Mouse (Mus musculus) WW6 (cell line): Measurements from ENCODE around the gene Slc7a1.

Experiments
- DNase-seq: peaks from one replicate; pipeline ENCODE4 v3.0.0-alpha.2; 2013; ENCODE audit warnings: low read depth, low spot score

Gene Slc7a1

DNA sequence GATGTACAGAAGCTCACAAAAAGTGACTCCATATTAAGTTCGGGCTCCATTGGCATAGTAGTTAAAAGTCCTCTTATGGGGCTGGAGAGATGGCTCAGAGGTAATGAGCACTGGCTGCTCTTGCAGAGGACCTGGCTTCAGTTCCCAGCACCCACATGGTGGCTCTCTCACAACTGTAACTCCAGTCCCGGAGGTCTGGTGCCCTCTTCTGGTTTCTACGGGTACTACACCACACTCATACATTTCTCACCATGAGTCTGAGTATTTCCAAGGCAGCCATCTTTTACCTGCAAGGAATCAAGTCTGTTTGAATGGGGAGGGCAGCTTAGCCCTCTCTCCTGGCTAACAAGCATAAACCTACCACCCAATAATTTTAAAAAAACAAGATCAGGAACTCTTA lies 30.5 kb downstream of the Slc7a1 start:
- DNase-seq: no peak

DNA sequence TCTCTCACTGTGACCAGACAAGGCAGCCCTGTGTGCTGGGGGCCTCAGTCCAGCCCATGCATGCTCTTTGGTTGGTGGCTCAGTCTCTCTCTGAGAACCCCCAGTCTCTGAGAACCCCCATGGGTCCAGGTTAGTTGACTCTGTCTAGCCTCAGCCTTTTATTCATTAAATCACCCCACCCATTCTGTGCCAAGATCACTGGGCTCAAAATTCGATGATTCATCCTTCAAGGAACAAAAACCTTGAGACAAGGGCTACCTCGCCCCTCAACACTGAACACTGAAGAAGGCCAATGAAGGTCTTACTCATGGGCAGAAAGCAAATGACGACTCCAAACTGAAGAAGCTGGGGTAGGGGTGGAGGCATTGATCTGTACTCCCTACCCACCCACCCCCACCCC lies 31.9 kb downstream of the Slc7a1 start:
- DNase-seq: no peak

DNA sequence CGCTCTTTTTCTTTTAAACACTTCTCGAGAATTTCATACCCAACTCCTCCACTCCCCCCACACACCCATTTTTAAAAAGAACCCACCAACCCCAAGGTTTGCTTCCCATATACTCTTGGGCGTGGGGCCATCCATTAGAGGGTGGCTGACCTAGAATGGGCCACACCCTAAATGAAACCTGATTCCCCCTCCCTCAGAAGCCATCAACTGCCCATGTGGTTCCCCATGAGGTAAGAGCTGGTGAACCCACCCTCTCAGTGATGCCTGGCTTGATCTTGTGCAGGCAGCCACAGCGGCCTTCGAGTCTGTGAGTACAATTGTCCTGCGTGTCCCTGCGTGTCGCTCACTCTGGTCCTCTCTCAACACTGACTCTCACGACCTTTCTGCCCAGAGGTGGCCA lies 33.2 kb downstream of the Slc7a1 start:
- no peak for DNase-seq

DNA sequence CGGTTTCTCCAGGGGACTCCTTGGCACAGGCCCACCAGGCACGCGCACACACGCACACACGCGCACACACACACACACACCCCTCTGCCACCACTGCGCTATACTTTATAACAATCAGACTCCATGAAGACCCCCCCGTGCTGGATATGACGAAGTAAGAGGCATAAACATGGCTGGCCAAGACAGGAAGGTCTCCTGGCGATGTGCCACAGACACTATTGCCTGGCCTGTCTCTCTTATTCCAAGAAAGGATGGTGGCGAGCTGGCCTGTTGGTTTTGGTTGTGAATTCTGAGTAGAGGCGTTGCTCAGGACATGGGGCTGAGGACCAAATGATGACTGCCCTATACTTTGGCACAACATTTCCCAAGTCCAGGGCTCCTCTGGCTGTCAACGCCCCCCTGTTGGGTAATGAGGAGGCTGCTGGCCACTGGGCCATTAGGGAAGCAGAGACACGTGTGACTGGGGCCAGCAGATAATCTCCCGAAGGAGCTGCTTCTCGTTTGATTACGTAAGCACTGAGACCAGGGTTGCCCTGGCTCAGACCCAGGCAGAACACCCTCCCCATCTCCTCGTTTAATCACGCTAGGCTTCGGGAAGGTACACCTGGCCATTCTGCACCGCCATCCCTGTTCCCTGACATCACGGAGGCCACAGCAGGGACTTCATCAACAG lies 36.1 kb downstream of the Slc7a1 start:
- DNase-seq: no peak

DNA sequence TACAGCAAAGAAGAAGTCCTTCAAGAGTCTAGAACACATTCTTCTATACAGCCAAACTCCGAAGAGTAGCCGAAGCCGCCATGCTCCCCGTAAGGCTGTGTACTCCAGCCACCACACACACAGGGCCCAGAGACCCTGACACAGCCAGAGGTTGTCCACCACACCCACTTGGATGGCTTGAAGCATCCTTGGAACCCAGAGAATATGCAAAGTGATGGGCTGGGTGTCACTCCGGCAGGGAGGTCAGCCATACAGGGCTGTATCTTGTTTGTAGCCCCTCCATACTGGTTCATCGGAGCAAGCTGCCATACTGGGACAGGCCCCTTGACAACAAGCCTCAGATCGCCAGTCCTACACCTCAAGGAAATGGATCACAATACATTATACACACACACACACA lies 37.4 kb downstream of the Slc7a1 start:
- DNase-seq: no peak

DNA sequence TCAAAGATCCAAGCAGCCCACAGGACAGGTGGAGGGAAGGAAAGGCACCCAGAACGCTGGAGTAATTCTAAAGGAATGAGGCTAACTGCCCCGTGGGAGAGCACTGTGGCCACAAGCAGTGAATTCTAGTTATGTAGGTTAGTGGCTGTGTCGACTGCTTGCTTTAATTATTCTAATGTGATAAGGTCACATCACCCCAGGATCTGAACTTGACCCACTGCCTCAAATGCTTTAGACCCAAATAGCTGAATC lies 38.0 kb downstream of the Slc7a1 start:
- DNase-seq: no peak

DNA sequence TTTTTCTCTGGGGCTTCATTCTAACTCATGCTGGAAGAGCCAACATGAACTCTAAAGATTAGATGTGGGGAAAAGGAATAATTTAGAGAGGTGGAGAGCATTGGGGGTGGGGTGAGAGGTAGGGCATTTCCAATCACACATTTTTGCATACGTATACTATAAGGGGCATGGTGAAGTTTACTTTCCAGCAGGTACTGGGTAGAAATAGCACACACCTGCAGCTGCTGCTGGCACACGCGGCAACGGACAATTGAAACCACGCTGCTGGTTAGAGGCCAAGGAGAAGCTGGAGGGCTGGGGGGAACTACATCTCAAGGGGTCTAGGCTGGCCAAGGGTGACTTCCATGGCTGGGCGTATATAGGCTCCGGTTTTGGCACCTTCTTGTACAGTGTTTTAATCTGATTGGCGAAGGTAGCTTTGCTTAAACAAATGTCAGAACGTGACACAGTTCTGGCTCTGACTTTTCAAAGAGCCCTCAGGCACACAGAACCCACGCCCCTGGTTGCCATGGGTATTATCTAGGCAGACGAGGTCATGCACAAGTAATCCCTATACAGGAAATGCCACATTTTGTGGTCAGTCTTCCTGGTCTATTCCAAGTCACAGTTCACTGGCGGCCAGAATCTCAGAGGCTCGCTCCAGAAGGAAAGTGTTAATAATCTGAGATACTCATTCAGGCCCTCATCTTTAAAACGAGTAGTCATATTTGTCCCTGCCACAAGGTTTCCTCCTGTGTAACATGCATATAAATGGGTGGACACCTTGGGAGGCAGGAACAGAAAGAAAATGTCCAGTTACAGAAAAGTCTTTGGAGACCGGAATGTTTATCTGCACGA lies 38.6 kb downstream of the Slc7a1 start:
- DNase-seq: no peak

DNA sequence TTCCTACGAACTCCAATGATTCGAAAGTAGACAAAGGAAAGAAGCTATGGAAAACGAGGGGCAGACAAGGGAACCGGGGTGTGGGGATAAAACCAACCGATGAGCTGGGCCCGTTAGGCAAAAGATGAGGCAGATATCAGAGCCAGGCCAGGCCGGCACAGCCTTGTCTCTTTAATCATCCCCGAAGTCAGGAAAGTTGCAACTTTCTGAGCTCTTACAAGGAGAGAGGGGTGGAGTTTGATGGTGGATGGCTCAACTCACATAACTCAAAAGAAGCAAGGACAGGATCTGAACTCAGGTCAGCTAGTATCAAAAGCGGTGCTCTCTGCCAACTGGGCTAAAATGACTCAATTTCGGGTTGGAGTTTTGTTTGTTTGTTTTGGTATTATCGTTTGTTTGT lies 40.6 kb downstream of the Slc7a1 start:
- no peak for DNase-seq

DNA sequence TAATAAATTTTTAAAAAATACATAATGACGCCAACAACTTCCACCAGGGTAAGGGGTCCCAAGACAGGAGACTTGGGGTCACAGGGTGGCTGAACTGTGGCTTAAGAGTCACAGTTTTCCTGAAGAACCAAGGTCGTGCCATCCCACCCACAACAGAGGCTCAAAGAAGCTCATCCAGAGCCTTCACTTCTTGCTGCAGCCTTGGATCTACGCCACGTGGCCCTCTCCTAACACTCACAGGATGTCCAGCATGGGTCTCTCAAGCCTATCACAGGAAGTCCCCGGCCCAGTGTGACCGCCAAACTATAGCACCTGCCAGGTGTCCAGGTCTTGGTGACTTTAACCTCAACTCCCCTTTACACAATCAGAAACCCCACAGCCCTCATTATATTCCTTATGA lies 42.5 kb downstream of the Slc7a1 start:
- no peak for DNase-seq

DNA sequence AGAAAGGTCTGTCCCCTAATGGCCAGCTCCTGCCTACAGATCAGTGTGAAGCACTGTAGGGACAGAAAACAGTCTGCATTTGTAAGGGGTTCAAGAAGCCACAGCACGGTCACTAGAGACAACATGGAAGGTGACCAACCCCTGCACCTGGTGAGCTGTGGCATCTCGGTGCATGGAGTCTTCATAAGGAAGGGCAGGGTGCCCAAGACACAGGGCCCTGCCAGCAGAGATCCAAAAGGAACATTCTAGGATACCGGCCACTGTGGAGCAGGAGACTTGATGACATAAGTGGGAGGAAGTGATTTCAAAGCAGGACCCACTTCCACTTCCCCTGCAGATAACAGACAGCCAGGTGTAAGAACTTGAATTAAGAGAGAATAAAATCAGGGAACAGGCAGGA lies 43.9 kb downstream of the Slc7a1 start:
- no peak for DNase-seq

DNA sequence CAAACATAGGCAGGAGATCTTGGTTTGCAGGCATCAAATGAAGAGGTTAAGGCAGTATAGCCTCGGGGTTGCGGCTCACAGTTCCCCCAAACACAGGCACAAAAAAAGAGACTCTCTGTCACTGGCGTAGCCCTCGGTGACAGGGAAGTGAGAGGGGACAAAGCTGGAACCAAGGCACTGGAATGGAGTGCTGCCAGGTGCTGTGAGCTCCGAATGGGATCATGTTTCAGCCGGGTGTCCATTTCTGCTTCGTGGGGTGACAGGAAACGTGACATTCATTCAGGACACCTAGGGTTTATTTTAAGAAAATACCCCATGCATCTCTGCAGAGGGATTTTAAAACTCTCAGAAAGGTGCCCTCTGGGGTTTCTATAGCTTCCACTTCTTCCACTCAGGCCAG lies 45.2 kb downstream of the Slc7a1 start:
- no peak for DNase-seq

DNA sequence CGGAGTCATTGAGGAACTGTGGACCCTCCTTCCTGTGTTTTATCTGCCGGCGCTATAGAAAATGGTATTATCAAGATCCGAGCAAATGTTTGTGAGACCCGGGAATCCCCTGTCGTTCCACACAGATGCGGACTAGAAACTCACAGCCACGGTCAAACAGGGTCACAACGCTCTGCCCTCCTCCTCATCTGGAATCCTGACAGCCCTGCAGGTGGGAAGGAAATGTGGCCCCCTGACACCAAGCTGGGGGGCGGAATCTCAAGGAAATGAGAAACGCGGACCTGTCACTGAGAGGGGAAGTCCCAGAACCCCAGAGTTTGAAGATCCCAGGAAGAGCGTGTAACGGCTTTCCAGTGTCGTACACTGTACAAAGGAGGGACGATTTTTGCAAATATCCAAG lies 46.3 kb downstream of the Slc7a1 start:
- no peak for DNase-seq

DNA sequence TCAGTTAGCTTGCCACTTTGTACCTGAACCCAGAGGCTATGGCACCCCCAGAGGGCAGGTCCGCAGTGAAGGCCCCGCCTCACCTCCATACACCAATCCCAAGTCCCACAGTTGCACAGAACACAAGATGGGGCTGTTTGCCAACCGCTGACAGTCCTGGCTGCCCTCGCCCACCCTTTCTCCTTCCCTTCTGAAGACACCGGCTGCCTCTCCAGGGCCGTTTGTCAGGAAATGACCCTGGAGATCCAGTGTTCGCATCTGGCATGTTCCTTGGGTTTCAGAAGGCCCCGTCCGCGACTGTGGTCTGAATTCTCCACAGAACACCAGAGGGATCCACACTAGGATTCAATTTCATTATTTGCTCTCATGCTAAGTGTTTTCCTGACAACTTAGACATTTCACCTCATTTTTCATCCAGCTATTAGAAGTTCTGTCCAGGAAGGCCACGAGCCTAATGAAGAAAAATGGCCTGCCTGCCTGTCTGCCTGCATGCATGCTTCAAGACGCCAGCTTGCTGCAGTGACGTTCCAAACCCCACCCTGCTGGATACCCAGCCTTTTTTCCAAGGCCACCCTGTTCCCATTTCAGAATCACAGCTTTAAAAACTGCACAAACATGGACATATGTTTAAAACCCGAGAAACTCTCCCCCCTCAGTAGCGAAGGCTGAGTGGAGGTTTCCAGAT lies 50.2 kb downstream of the Slc7a1 start:
- no peak for DNase-seq

DNA sequence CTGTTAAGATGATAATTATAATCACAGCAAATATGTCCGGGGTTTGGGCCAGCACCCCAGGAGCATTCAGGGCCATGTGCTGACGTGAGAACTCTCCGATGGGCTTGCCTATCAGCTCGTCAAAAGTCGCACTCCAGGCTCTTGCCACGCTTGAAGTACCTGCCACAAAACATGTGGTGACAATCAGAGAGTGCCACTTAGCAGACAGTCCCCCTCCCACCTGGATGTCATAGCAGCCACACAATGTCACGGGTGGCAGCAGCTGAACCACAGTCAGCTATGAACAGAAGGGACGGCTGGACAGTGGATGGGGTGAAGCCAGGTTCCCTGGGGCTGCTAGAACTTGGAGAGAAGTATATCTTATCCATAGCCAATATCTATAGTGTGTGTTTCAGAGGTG lies 51.6 kb downstream of the Slc7a1 start:
- no peak for DNase-seq

DNA sequence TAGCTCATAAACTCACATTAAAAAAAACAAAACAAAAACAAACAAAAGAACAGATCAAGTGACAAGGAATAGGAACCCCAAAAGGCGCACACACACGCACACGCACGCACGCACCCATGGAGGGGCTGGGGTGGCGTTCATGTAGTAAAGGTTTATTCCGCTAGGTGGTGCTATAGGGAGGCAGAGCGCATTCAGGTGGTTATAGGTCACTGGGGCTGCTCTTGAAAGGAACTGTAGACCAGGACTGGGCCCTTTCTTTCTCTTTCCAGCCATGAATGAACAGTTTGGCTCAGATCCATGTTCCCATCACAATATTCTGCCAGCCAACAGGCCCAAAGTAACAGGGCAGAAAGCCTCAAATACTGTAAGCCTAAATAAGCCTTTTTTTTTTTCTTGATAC lies 53.2 kb downstream of the Slc7a1 start:
- DNase-seq: no peak

DNA sequence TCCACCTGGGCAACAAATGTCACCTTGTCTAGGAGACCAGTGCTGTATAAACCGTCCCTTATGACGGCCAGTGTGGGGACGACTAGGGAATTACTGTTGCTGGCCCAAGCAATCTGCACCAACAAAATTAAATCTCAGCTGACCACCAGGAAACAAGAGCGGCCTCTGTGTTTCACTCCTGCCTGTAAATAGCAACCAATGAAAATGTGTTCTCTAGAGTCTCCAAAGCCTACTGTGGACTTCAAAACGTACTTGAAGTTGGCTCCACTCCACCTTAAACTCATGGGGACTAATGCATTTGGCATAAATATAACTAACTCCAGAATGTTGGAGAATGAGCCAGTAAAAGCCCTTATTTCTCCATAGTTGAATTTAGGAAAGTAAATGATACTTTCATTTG lies 55.3 kb downstream of the Slc7a1 start:
- no peak for DNase-seq

DNA sequence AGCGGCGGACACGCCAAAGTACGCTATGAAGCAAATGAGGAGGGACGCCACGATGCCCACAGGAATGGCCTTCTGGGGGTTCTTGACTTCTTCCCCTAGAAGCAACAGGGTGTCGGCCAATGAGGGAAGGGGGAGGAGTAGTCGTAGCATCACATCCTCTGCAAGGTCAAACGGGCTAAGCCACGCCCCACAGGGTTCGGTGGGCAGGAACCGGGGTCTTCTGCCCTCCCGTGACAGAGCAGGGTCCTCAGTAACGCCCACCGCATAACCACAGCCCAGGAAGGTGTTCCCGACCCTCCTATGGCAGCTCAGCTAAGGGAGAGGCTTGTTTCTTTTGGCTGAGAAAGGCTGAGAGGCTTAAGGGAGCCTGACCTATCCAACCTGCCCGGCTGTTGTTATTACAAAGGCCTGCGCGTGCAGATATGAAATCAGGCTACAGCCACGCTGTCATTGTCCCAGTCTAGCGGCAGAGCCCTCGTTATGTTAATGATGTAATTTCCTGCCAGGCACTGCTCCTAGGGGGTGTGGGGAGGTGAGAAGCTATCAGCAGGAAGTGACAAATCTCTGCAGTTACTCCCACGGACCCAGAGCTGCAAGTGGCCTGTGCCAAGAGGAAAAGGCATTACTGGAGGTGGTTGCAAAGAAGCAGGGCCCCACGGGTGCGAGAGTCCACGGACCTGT lies 57.5 kb downstream of the Slc7a1 start:
- DNase-seq: no peak

DNA sequence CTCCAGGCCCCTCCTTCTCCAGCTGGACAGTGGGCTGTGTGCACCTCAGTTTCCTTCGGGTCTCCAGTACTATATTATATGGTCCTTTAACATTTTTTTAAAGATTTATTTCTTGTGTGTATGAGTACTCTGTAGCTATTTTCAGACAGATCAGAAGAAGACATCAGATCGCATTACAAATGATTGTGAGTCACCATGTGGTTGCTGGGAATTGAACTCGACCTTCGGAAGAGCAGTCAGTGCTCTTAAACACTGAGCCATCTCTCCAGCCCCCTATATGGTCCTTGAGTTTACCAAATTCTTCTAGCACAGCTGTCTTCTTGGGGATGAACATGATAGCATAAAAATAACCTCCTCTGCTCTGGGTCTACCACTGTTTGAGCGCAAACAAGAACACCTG lies 60.6 kb downstream of the Slc7a1 start:
- DNase-seq: no peak

DNA sequence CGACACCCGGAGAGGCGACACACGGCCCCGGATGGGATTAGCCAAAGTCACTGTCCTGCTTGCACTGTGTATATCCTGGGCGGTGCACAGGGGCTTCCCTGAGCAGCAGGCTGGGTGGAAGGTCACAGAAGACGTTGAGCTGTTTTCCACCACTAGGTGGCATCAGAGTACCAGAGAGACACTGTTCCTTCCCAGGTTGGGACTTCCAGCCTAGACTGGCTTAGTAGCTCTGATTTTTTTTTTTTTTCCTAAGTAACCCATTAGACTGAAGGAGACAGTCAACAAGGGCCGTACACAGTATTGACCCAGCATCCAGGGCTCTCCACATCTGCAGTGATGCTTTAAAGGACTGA lies 67.1 kb downstream of the Slc7a1 start:
- DNase-seq: peak; percentile 58

DNA sequence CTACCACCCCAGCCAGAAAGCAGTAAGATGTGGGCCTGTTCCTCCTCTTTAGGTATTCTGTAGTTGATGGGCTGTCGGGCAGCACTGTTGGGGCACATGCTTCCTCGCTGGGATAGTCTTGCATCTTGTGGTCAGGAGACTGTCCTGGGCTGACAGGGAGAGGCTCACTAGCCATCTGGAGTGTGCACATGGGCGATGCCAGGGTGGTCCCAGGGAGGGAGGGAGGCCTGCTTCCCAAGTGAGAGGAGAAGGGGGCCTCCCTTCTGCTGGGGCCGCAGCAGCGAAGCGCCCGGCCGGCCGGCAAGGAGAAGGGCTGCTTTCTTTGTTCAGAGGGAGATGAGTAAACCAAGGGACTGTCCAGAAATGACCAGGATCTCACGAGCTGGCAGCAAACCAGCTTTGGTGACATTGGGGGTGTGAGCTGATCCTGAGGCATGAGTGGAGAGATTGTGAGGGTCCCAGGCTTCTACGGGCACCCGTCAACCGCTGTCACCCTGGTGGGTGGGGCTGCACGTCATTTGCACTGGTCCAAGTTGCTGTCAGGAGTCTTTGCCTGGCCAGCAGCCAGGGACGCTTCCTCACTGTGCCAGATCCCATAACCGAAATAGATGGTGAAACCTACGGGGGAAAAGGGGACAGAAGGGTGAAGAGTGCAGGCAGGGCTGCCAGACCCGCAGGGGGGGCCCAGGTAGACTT lies 67.6 kb downstream of the Slc7a1 start:
- DNase-seq: no peak

DNA sequence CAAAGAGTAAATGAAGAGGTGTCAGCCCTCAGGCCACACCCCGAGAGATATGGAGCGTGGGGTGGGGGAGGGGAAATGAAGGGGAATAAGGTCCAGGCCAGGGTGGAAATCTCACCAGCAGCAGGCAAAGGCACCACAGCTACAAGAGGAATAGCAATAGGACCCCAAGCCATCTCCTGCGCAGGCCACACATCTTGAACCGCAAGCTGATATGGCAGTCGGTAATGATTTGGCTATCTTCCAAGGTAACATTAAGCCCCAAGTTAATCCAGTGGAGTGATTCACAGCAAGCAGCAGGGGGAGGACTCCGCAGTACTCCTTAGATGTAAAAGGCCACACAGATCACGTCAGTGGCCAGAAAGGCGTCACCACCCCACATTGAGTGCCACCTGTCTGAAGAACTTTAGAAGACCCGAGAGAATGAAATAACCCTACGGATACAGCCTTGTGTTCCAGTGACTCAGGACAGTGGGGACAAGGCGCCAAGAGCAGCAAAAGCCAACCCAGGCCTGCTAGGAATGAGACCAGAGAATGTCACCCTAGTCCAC lies 68.4 kb downstream of the Slc7a1 start:
- DNase-seq: no peak

DNA sequence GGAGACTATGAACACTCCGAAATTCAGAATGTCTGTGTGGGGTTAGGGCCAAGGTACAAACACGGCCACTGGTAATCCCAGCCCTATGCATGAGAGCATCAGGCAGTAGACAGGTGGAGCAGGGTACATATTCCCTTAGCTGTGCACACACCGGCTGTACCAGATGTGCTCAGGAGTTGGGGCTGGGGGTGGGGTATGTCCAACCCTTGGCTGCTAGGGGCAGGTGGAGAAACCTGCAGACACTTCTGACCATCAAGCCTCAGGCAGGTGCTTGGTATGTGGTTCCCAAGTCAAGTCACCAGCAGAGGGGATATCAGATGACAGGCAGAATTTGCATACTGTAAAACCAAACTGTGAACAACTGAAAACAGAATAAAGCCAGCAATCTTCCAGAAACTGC lies 70.7 kb downstream of the Slc7a1 start:
- no peak for DNase-seq
